Comparison of ENCODE assay signal across 8 mouse cellular contexts in genomic region chr11:76449520-76450201, GRCm38 (mm10). TPM values are rescaled to one million over a fixed set of nuclear protein-coding genes. Genes with fewer than 3 reads are reported as not detected.
DNase-seq lines count a peak whose midpoint lies in the region; ATAC-seq lines count a peak whose summit lies in the region.

No protein-coding gene starts in this region.

- peak overlapping the region; percentile 45 for H3K27ac ChIP-seq in lung, embryonic 16.5 days (ENCODE audit: low read length)
- peak overlapping the region; percentile 95 for H3K27ac ChIP-seq in forebrain, embryonic 14.5 days (ENCODE audit: low read depth, low read length)
- H3K27ac ChIP-seq in heart, embryonic 15.5 days, result peak overlapping the region; percentile 62
- peak overlapping the region; percentile 87 for H3K27ac ChIP-seq in midbrain, embryonic 11.5 days (ENCODE audit: low read depth, low read length)

- no peak overlapping the region for H3K4me2 ChIP-seq in lung, embryonic 16.5 days (ENCODE audit: low read depth, low read length)
- peak overlapping the region; percentile 35; the same call in 1 of the 2 replicates for H3K4me2 ChIP-seq in forebrain, embryonic 14.5 days (ENCODE audit: low read length)
- H3K4me2 ChIP-seq in heart, embryonic 15.5 days, result no peak overlapping the region
- H3K4me2 ChIP-seq in midbrain, embryonic 11.5 days, result peak overlapping the region; percentile 14; the same call in 1 of the 2 replicates

- WGBS in lung, embryonic 16.5 days, result 37% methylated on average over 15 of the region's 15 CpGs
- WGBS in forebrain, embryonic 14.5 days, result 28% methylated on average over 15 of the region's 15 CpGs
- 44% methylated on average over 15 of the region's 15 CpGs for WGBS in heart, embryonic 15.5 days
- 38% methylated on average over 15 of the region's 15 CpGs for WGBS in midbrain, embryonic 11.5 days

- H3K9ac ChIP-seq in lung, embryonic 16.5 days (ENCODE audit: low read length), result no peak overlapping the region
- H3K9ac ChIP-seq in forebrain, embryonic 14.5 days (ENCODE audit: low read length), result peak overlapping the region; percentile 54
- H3K9ac ChIP-seq in heart, embryonic 15.5 days, result no peak overlapping the region
- peak overlapping the region; percentile 43; the same call in 1 of the 2 replicates for H3K9ac ChIP-seq in midbrain, embryonic 11.5 days (ENCODE audit: low read length)

- peak; percentile 29; the same call in 1 of the 2 replicates for ATAC-seq in lung, embryonic 16.5 days (ENCODE audit: low read depth)
- ATAC-seq in forebrain, embryonic 14.5 days, result peak; percentile 80
- peak; percentile 56 for ATAC-seq in heart, embryonic 15.5 days (replicated peaks; ENCODE audit: insufficient number of reproducible peaks, insufficient read depth, low FRiP score, low read depth)
- ATAC-seq in midbrain, embryonic 11.5 days (ENCODE audit: low FRiP score), result peak; percentile 54
- ATAC-seq in monocyte, adult 5-6 weeks (replicated peaks; ENCODE audit: insufficient number of reproducible peaks, low FRiP score, low TSS enrichment, poor library complexity, severe bottlenecking), result no peak

- H3K9me3 ChIP-seq in lung, embryonic 16.5 days (ENCODE audit: control insufficient read depth, low read length), result no peaks in the 10 kb centered on the region
- H3K9me3 ChIP-seq in forebrain, embryonic 14.5 days (replicated peaks; ENCODE audit: control insufficient read depth, low read length), result no peaks in the 10 kb centered on the region
- no peaks in the 10 kb centered on the region for H3K9me3 ChIP-seq in heart, embryonic 15.5 days (replicated peaks)
- no peaks in the 10 kb centered on the region for H3K9me3 ChIP-seq in midbrain, embryonic 11.5 days (ENCODE audit: control insufficient read depth, low read length)

- H3K4me1 ChIP-seq in lung, embryonic 16.5 days (replicated peaks; ENCODE audit: control insufficient read depth, insufficient read depth, low read length), result peaks cover 2% of the 10 kb centered on the region; the same call in 1 of the 2 replicates
- H3K4me1 ChIP-seq in forebrain, embryonic 14.5 days (ENCODE audit: control insufficient read depth, insufficient read depth, low read length), result peaks cover 29% of the 10 kb centered on the region
- peaks cover 26% of the 10 kb centered on the region for H3K4me1 ChIP-seq in heart, embryonic 15.5 days (replicated peaks)
- peaks cover 43% of the 10 kb centered on the region for H3K4me1 ChIP-seq in midbrain, embryonic 11.5 days (ENCODE audit: control insufficient read depth, insufficient read depth, low read length)

- peaks cover 4% of the 10 kb centered on the region; the same call in 1 of the 2 replicates for H3K36me3 ChIP-seq in lung, embryonic 16.5 days (ENCODE audit: control insufficient read depth, insufficient read depth, low read length)
- H3K36me3 ChIP-seq in forebrain, embryonic 14.5 days (ENCODE audit: control insufficient read depth, insufficient read depth, low read length), result peaks cover 69% of the 10 kb centered on the region
- peaks cover 29% of the 10 kb centered on the region for H3K36me3 ChIP-seq in heart, embryonic 15.5 days
- no peaks in the 10 kb centered on the region for H3K36me3 ChIP-seq in midbrain, embryonic 11.5 days (ENCODE audit: control insufficient read depth, insufficient read depth, low read length)

- H3K4me3 ChIP-seq in lung, embryonic 16.5 days (ENCODE audit: low read length), result no peak overlapping the region
- no peak overlapping the region for H3K4me3 ChIP-seq in forebrain, embryonic 14.5 days (ENCODE audit: low read depth, low read length)
- no peak overlapping the region for H3K4me3 ChIP-seq in heart, embryonic 15.5 days
- no peak overlapping the region for H3K4me3 ChIP-seq in midbrain, embryonic 11.5 days (ENCODE audit: low read depth, low read length)

- no peak for DNase-seq in lung, postnatal 14 days
- DNase-seq in forebrain, embryonic 14.5 days (ENCODE audit: low spot score), result peak; percentile 84
- peak; percentile 63 to 70 for DNase-seq in kidney, postnatal 36 days
- DNase-seq in midbrain, embryonic 11.5 days (ENCODE audit: low spot score, missing footprints), result peak; percentile 93
- DNase-seq in skeletal muscle tissue, adult 2 months (ENCODE audit: low read depth, low spot score), result peak; percentile 66

- H3K27me3 ChIP-seq in lung, embryonic 16.5 days (ENCODE audit: control insufficient read depth, insufficient read depth, low read depth, low read length), result no peaks in the 10 kb centered on the region
- H3K27me3 ChIP-seq in forebrain, embryonic 14.5 days (replicated peaks; ENCODE audit: control insufficient read depth, insufficient read depth, low read length), result no peaks in the 10 kb centered on the region
- no peaks in the 10 kb centered on the region for H3K27me3 ChIP-seq in heart, embryonic 15.5 days
- peaks cover 11% of the 10 kb centered on the region for H3K27me3 ChIP-seq in midbrain, embryonic 11.5 days (ENCODE audit: control insufficient read depth, insufficient read depth, low read length)

RNA-seq across cellular contexts. Expression of gene Timm22, which starts 42.9 kb away (rescaled TPM):
- 97.3 and 98.8 TPM in 2 replicates for polyA plus RNA-seq in lung, embryonic 16.5 days (2015; fragmentation: Nextera tagmentation; extraction: Ambion mirVana)
- 125 TPM in 2 replicates for polyA plus RNA-seq in forebrain, embryonic 14.5 days (2014; fragmentation: Nextera tagmentation; extraction: Ambion mirVana)
- polyA plus RNA-seq in heart, embryonic 15.5 days (2015; fragmentation: Nextera tagmentation; extraction: Ambion mirVana), result 79.9 and 84.9 TPM in 2 replicates
- polyA plus RNA-seq in midbrain, embryonic 11.5 days (2014; fragmentation: Nextera tagmentation; extraction: Ambion mirVana), result 117 and 118 TPM in 2 replicates
- total RNA-seq in monocyte, adult 5-6 weeks (2017), result 6.4 to 10.2 TPM (median 8.2 TPM) in 3 replicates

RNA-seq across cellular contexts. Expression of gene Nxn, which starts 50.7 kb away (rescaled TPM):
- polyA plus RNA-seq in lung, embryonic 16.5 days (2015; fragmentation: Nextera tagmentation; extraction: Ambion mirVana), result 18.7 and 19.4 TPM in 2 replicates
- 19.3 and 21.2 TPM in 2 replicates for polyA plus RNA-seq in forebrain, embryonic 14.5 days (2014; fragmentation: Nextera tagmentation; extraction: Ambion mirVana)
- 18.6 and 26.0 TPM in 2 replicates for polyA plus RNA-seq in heart, embryonic 15.5 days (2015; fragmentation: Nextera tagmentation; extraction: Ambion mirVana)
- polyA plus RNA-seq in midbrain, embryonic 11.5 days (2014; fragmentation: Nextera tagmentation; extraction: Ambion mirVana), result 43.8 and 51.3 TPM in 2 replicates
- total RNA-seq in monocyte, adult 5-6 weeks (2017), result 1.9 to 5.8 TPM (median 2.8 TPM) in 3 replicates

Comparison
In these comparisons a context has a peak if more than half of its experiments do, and no peak if none do; other contexts are left out.
1. H3K27ac ChIP-seq: peak in every context shown above with its lines; median percentile 95 in forebrain, embryonic 14.5 days; 87 in midbrain, embryonic 11.5 days; 62 in heart, embryonic 15.5 days; 45 in lung, embryonic 16.5 days.
2. H3K4me2 ChIP-seq: peak in forebrain, embryonic 14.5 days (single experiment) and midbrain, embryonic 11.5 days (single experiment); none in lung, embryonic 16.5 days (single experiment) and heart, embryonic 15.5 days (single experiment).
3. H3K9ac ChIP-seq: peak in forebrain, embryonic 14.5 days (single experiment) and midbrain, embryonic 11.5 days (single experiment); none in lung, embryonic 16.5 days (single experiment) and heart, embryonic 15.5 days (single experiment).